Mouse (Mus musculus) MEL (cell line): ENCODE data around the gene Ankrd36. TPM values are rescaled to one million over a fixed set of nuclear protein-coding genes. Genes with fewer than 3 reads are reported as not detected.

ENCODE experiments used
- DNase-seq: peaks from one replicate; pipeline ENCODE4 v3.0.0; 2011; ENCODE audit warnings: low read depth, low spot score
- H3K27ac ChIP-seq: 2 replicates; pipeline ENCODE4 v1.5.1; 2012; ENCODE audit warnings: low read depth, mild to moderate bottlenecking, control low read depth, low read length, moderate library complexity; ENCODE audit not compliant: control insufficient read depth
- H3K27me3 ChIP-seq, 2 experiments: fragments of 150-350 bp in 1 of 2; sonication (generic) in 1 of 2; 2 replicates each; pipeline ENCODE4 v1.6.1; 2012; ENCODE audit warnings: low read length in 2 of 2, mild to moderate bottlenecking in 2 of 2, improper control_type of control experiment in 1 of 2, moderate library complexity in 1 of 2; ENCODE audit not compliant: insufficient read depth in 2 of 2, control insufficient read depth in 1 of 2
- H3K36me3 ChIP-seq, 2 experiments: 2 replicates each; pipeline ENCODE4 v1.6.1; 2012 to 2014; ENCODE audit warnings: low read length in 2 of 2, improper control_type of control experiment in 1 of 2, inconsistent platforms in 1 of 2, mild to moderate bottlenecking in 1 of 2; ENCODE audit not compliant: insufficient read depth in 2 of 2, control insufficient read depth in 1 of 2
- H3K4me1 ChIP-seq, 2 experiments: fragments of 150-350 bp in 1 of 2; sonication (generic) in 1 of 2; 2 replicates each; pipeline ENCODE4 v1.6.1; 2012; ENCODE audit warnings: low read length in 2 of 2, improper control_type of control experiment in 1 of 2, mild to moderate bottlenecking in 1 of 2; ENCODE audit not compliant: insufficient read depth in 2 of 2, control insufficient read depth in 1 of 2
- H3K4me3 ChIP-seq, 2 experiments: fragments of 150-350 bp in 1 of 2; sonication (generic) in 1 of 2; 2 replicates each; pipeline ENCODE4 v1.5.1; 2012; ENCODE audit warnings: low read depth in 2 of 2, low read length in 2 of 2, mild to moderate bottlenecking in 2 of 2, moderate library complexity in 2 of 2, control low read depth in 1 of 2, improper control_type of control experiment in 1 of 2; ENCODE audit not compliant: control insufficient read depth in 1 of 2, insufficient read depth in 1 of 2
- H3K79me2 ChIP-seq: 2 replicates; pipeline ENCODE4 v1.6.1; 2012; ENCODE audit warnings: mild to moderate bottlenecking, low read length, moderate library complexity; ENCODE audit not compliant: control insufficient read depth, poor library complexity, insufficient read depth
- H3K9ac ChIP-seq: 2 replicates; pipeline ENCODE4 v1.6.1; 2012; ENCODE audit warnings: low read depth, mild to moderate bottlenecking, control low read depth, low read length, moderate library complexity; ENCODE audit not compliant: control insufficient read depth, poor library complexity, severe bottlenecking
- H3K9me3 ChIP-seq: fragments of 150-350 bp; sonication (generic); replicated peaks from 2 replicates; pipeline ENCODE4 v1.6.1; 2012; ENCODE audit warnings: mild to moderate bottlenecking, low read length, improper control_type of control experiment, moderate library complexity; ENCODE audit not compliant: insufficient read depth
- CHD2 ChIP-seq: IDR thresholded peaks from 2 replicates; pipeline ENCODE4 v1.6.1; 2011; ENCODE audit warnings: low read length, improper control_type of control experiment
- CTCF ChIP-seq, 3 experiments: IDR thresholded peaks in 2 of 3; conservative IDR thresholded peaks in 1 of 3; 2 replicates each; pipeline ENCODE4 v1.5.1; 2011 to 2012; ENCODE audit warnings: low read length in 3 of 3, low read depth in 2 of 3, mild to moderate bottlenecking in 2 of 3, improper control_type of control experiment in 1 of 3, inconsistent platforms in 1 of 3, mixed read lengths in 1 of 3, moderate library complexity in 1 of 3; ENCODE audit not compliant: control insufficient read depth in 1 of 3, insufficient read depth in 1 of 3, poor library complexity in 1 of 3, severe bottlenecking in 1 of 3
- E2F4 ChIP-seq: IDR thresholded peaks from 2 replicates; pipeline ENCODE4 v1.6.1; 2011; ENCODE audit warnings: low read depth, low read length, improper control_type of control experiment, borderline replicate concordance
- EP300 ChIP-seq, 2 experiments: IDR thresholded peaks; 2 replicates each; pipeline ENCODE4 v1.6.1; 2011; ENCODE audit warnings: improper control_type of control experiment in 2 of 2, low read length in 2 of 2, low read depth in 1 of 2, mild to moderate bottlenecking in 1 of 2
- ETS1 ChIP-seq: IDR thresholded peaks from 2 replicates; pipeline ENCODE4 v1.6.1; 2012; ENCODE audit warnings: low read depth, mild to moderate bottlenecking, inconsistent platforms, low read length, improper control_type of control experiment, moderate library complexity
- GATA1 ChIP-seq: IDR thresholded peaks from 2 replicates; pipeline ENCODE4 v1.6.1; 2011; ENCODE audit warnings: low read depth, low read length, improper control_type of control experiment
- JUND ChIP-seq: IDR thresholded peaks from 2 replicates; pipeline ENCODE4 v1.6.1; 2011; ENCODE audit warnings: low read depth, mild to moderate bottlenecking, improper control_type of control experiment, low read length
- MAZ ChIP-seq: IDR thresholded peaks from 2 replicates; pipeline ENCODE4 v1.6.1; 2012; ENCODE audit warnings: low read depth, mild to moderate bottlenecking, inconsistent platforms, low read length, improper control_type of control experiment
- NRF1 ChIP-seq: IDR thresholded peaks from 2 replicates; pipeline ENCODE4 v1.6.1; 2014; ENCODE audit warnings: low read depth, mild to moderate bottlenecking, inconsistent platforms, low read length, improper control_type of control experiment, moderate library complexity; ENCODE audit not compliant: poor library complexity, insufficient read depth, severe bottlenecking
- POLR2A ChIP-seq, 2 experiments: IDR thresholded peaks; 2 replicates each; pipeline ENCODE4 v1.6.1; 2011 to 2012; ENCODE audit warnings: low read length in 2 of 2, mild to moderate bottlenecking in 2 of 2, control low read depth in 1 of 2, improper control_type of control experiment in 1 of 2, low read depth in 1 of 2, moderate library complexity in 1 of 2; ENCODE audit not compliant: control insufficient read depth in 1 of 2, insufficient read depth in 1 of 2, poor library complexity in 1 of 2
- POLR2AphosphoS2 ChIP-seq: IDR thresholded peaks from 2 replicates; pipeline ENCODE4 v1.6.1; 2011; ENCODE audit warnings: low read length, improper control_type of control experiment
- POLR2AphosphoS5 ChIP-seq: IDR thresholded peaks from 2 replicates; pipeline ENCODE4 v1.6.1; 2012; ENCODE audit warnings: low read depth, borderline replicate concordance, mild to moderate bottlenecking, inconsistent platforms, low read length, moderate library complexity, mixed read lengths
- RAD21 ChIP-seq: IDR thresholded peaks from 2 replicates; pipeline ENCODE4 v1.6.1; 2011; ENCODE audit warnings: mild to moderate bottlenecking, low read depth, low read length, improper control_type of control experiment
- TBP ChIP-seq: IDR thresholded peaks from 2 replicates; pipeline ENCODE4 v1.8.0; 2011; ENCODE audit warnings: low read depth, low read length, improper control_type of control experiment
- TCF12 ChIP-seq: IDR thresholded peaks from 2 replicates; pipeline ENCODE4 v1.6.1; 2014; ENCODE audit warnings: low read depth, mild to moderate bottlenecking, inconsistent platforms, low read length, improper control_type of control experiment, moderate library complexity
- USF1 ChIP-seq: IDR thresholded peaks from 2 replicates; pipeline ENCODE4 v1.6.1; 2014; ENCODE audit warnings: low read depth, mild to moderate bottlenecking, inconsistent platforms, low read length, improper control_type of control experiment, moderate library complexity
- USF2 ChIP-seq, 2 experiments: IDR thresholded peaks; 2 replicates each; pipeline ENCODE4 v1.6.1; 2011 to 2012; ENCODE audit warnings: improper control_type of control experiment in 2 of 2, low read length in 2 of 2, borderline replicate concordance in 1 of 2, inconsistent platforms in 1 of 2, low read depth in 1 of 2, mild to moderate bottlenecking in 1 of 2; ENCODE audit not compliant: insufficient read depth in 1 of 2
- ZKSCAN1 ChIP-seq: IDR thresholded peaks from 2 replicates; pipeline ENCODE4 v1.6.1; 2012; ENCODE audit warnings: low read depth, mild to moderate bottlenecking, inconsistent platforms, low read length, improper control_type of control experiment, moderate library complexity
- ZMIZ1 ChIP-seq: IDR thresholded peaks from 2 replicates; pipeline ENCODE4 v1.6.1; 2012; ENCODE audit warnings: low read depth, mild to moderate bottlenecking, inconsistent platforms, low read length, improper control_type of control experiment, moderate library complexity
- ZNF384 ChIP-seq: IDR thresholded peaks from 2 replicates; pipeline ENCODE4 v1.6.1; 2012; ENCODE audit warnings: low read depth, mild to moderate bottlenecking, inconsistent platforms, low read length, improper control_type of control experiment
- polyA plus RNA-seq, 2 experiments: library from polyadenylated mRNA; stranded (reverse) in 1 of 2; unstranded in 1 of 2; fragments of >175 nt in 1 of 2; fragments of >200 nt in 1 of 2; gene quantifications; 2 replicates each; pipeline versions ENCODE4 v1.2.1 to v1.2.4; 2012; ENCODE audit warnings: low replicate concordance in 2 of 2, low read depth in 1 of 2; ENCODE audit not compliant: insufficient read length in 2 of 2, insufficient read depth in 1 of 2, missing spikeins in 1 of 2
- total RNA-seq: library from RNA; depleted of rRNA; stranded (reverse); fragments of 300-350 nt; gene quantifications from 2 replicates; pipeline ENCODE4 v1.2.3, GENCODE M21; 2012

The Ankrd36 gene
- total and polyA plus RNA-seq, 3 experiments = 3.2 to 3.4 TPM; not detected in 1

- Histone ChIP-seq H3K9me3 (no peaks in the 10 kb centered on the region), H3K79me2 (no peaks in the 10 kb centered on the region), H3K27ac (no peak overlapping the region), H3K4me3 (no peak overlapping the region), H3K9ac (no peak overlapping the region), H3K4me1 (peaks cover 8 to 26% of the 10 kb centered on the region in 2 experiments), H3K36me3 (peaks cover 0 to 34% of the 10 kb centered on the region in 2 experiments; a peak in 2 of 4 replicates), H3K27me3 (no peaks in the 10 kb centered on the region)
- TF ChIP-seq NRF1 (no peak), RAD21 (no peak), TCF12 (no peak), EP300 (IDR thresholded peaks at IDR 0.05; ENCODE audit: low read depth in 1 of 2, low read length in 2 of 2) (no peak), POLR2A (IDR thresholded peaks at IDR 0.05; ENCODE audit: control insufficient read depth in 1 of 2, insufficient read depth in 1 of 2, low read depth in 1 of 2, low read length in 2 of 2, poor library complexity in 1 of 2) (no peak), POLR2AphosphoS5 (no peak), TBP (no peak), USF1 (no peak), JUND (no peak)
- DNase-seq = no peak
These were observed 27.3 kb downstream of the Ankrd36 start for GRCm38 (mm10) chr11:5596756-5597155.

GRCm38 (mm10) chr11:5605421-5605820, 35.9 kb downstream of the Ankrd36 start:
- H3K27me3 ChIP-seq = no peaks in the 10 kb centered on the region
- H3K9ac ChIP-seq = no peak overlapping the region
- H3K79me2 ChIP-seq = no peaks in the 10 kb centered on the region
- H3K36me3 ChIP-seq = no peaks in the 10 kb centered on the region
- DNase-seq = no peak
- H3K9me3 ChIP-seq = no peaks in the 10 kb centered on the region
- H3K4me3 ChIP-seq = no peak overlapping the region
- TF ChIP-seq ETS1 (no peak), GATA1 (no peak), CTCF (IDR thresholded peaks at IDR 0.05 in 2 of 3, conservative IDR thresholded peaks at IDR 0.05 in 1 of 3; ENCODE audit: control insufficient read depth in 1 of 3, insufficient read depth in 1 of 3, low read depth in 2 of 3, low read length in 3 of 3, poor library complexity in 1 of 3, severe bottlenecking in 1 of 3) (no peak), RAD21 (no peak), ZNF384 (no peak), ZKSCAN1 (no peak), POLR2A (IDR thresholded peaks at IDR 0.05; ENCODE audit: control insufficient read depth in 1 of 2, insufficient read depth in 1 of 2, low read depth in 1 of 2, low read length in 2 of 2, poor library complexity in 1 of 2) (no peak), POLR2AphosphoS5 (no peak), TCF12 (no peak), E2F4 (no peak), EP300 (IDR thresholded peaks at IDR 0.05; ENCODE audit: low read depth in 1 of 2, low read length in 2 of 2) (no peak), POLR2AphosphoS2 (no peak), USF2 (IDR thresholded peaks at IDR 0.05; ENCODE audit: borderline replicate concordance in 1 of 2, insufficient read depth in 1 of 2, low read depth in 1 of 2, low read length in 2 of 2) (no peak), CHD2 (no peak), ZMIZ1 (no peak), MAZ (no peak)
- TF ChIP-seq, all 39 proteins: peak for 0
- Histone ChIP-seq H3K4me1 (no peaks in the 10 kb centered on the region), H3K27ac (no peak overlapping the region)
